Mouse (Mus musculus): Measurements from ENCODE around the gene Tmem161a.

Tmem161a gene

GRCm38 (mm10) chr8:70159211-70159610 is 12.9 kb upstream of the Tmem161a start:
- DNase-seq (ENCODE audit: extremely low read depth, low read depth, low spot score): no peak

- no peak for DNase-seq (ENCODE audit: extremely low read depth, low read depth, low spot score)
Measured at GRCm38 (mm10) chr8:70160015-70160414, 12.1 kb upstream of the Tmem161a start.

- DNase-seq (ENCODE audit: extremely low read depth, low read depth, low spot score): no peak
Measured at GRCm38 (mm10) chr8:70163316-70163715, 8.8 kb upstream of the Tmem161a start.

GRCm38 (mm10) chr8:70166504-70167110 is 5.5 kb upstream of the Tmem161a start:
- DNase-seq (ENCODE audit: extremely low read depth, low read depth, low spot score): no peak

- DNase-seq (ENCODE audit: extremely low read depth, low read depth, low spot score): no peak
Measured at GRCm38 (mm10) chr8:70170116-70170515, 2.0 kb upstream of the Tmem161a start.

- DNase-seq (ENCODE audit: extremely low read depth, low read depth, low spot score): no peak
Measured at GRCm38 (mm10) chr8:70170748-70171147, 1.4 kb upstream of the Tmem161a start.

- DNase-seq (ENCODE audit: extremely low read depth, low read depth, low spot score): no peak
Measured at GRCm38 (mm10) chr8:70171240-70171639, 916 bp upstream of the Tmem161a start.

- DNase-seq (ENCODE audit: extremely low read depth, low read depth, low spot score): no peak
Measured at GRCm38 (mm10) chr8:70173320-70173719, 1.2 kb downstream of the Tmem161a start.

GRCm38 (mm10) chr8:70174079-70174478 is 1.9 kb downstream of the Tmem161a start:
- DNase-seq (ENCODE audit: extremely low read depth, low read depth, low spot score): no peak

GRCm38 (mm10) chr8:70178231-70178630 is 6.1 kb downstream of the Tmem161a start:
- DNase-seq (ENCODE audit: extremely low read depth, low read depth, low spot score): no peak

GRCm38 (mm10) chr8:70179082-70179481 is 6.9 kb downstream of the Tmem161a start:
- no peak for DNase-seq (ENCODE audit: extremely low read depth, low read depth, low spot score)

- no peak for DNase-seq (ENCODE audit: extremely low read depth, low read depth, low spot score)
Measured at GRCm38 (mm10) chr8:70181212-70181902, 9.2 kb downstream of the Tmem161a start.

GRCm38 (mm10) chr8:70181903-70182252 is 9.7 kb downstream of the Tmem161a start:
- no peak for DNase-seq (ENCODE audit: extremely low read depth, low read depth, low spot score)

GRCm38 (mm10) chr8:70183194-70183593 is 11.0 kb downstream of the Tmem161a start:
- no peak for DNase-seq (ENCODE audit: extremely low read depth, low read depth, low spot score)

GRCm38 (mm10) chr8:70188707-70189106 is 16.6 kb downstream of the Tmem161a start:
- DNase-seq (ENCODE audit: extremely low read depth, low read depth, low spot score): no peak

- DNase-seq (ENCODE audit: extremely low read depth, low read depth, low spot score): no peak
Measured at GRCm38 (mm10) chr8:70193238-70193637, 21.1 kb downstream of the Tmem161a start.

GRCm38 (mm10) chr8:70194191-70194590 is 22.0 kb downstream of the Tmem161a start:
- DNase-seq (ENCODE audit: extremely low read depth, low read depth, low spot score): no peak

- no peak for DNase-seq (ENCODE audit: extremely low read depth, low read depth, low spot score)
Measured at GRCm38 (mm10) chr8:70195762-70196161, 23.6 kb downstream of the Tmem161a start.

GRCm38 (mm10) chr8:70197603-70198002 is 25.4 kb downstream of the Tmem161a start:
- DNase-seq (ENCODE audit: extremely low read depth, low read depth, low spot score): no peak

GRCm38 (mm10) chr8:70200098-70200681 is 28.0 kb downstream of the Tmem161a start:
- no peak for DNase-seq (ENCODE audit: extremely low read depth, low read depth, low spot score)

GRCm38 (mm10) chr8:70201417-70201816 is 29.3 kb downstream of the Tmem161a start:
- no peak for DNase-seq (ENCODE audit: extremely low read depth, low read depth, low spot score)

GRCm38 (mm10) chr8:70203072-70203471 is 30.9 kb downstream of the Tmem161a start:
- no peak for DNase-seq (ENCODE audit: extremely low read depth, low read depth, low spot score)

All from fat pad, adult 2 months (tissue).